Mouse (Mus musculus) spleen, adult 12 weeks (tissue): ENCODE measurements around the gene Msi2.

Experiments
- DNase-seq: peaks from one replicate; pipeline ENCODE4 v3.0.0; 2022; ENCODE audit warnings: low spot score

Msi2 gene

GRCm38 (mm10) chr11:88718050-88718765 is at the start of gene Msi2:
Gene Msi2, minus strand, starts transcription at chr11:88718513.
- peak; percentile 78 for DNase-seq

- no peak for DNase-seq
Measured at GRCm38 (mm10) chr11:88765635-88766034, 47.3 kb upstream of the Msi2 start.

- no peak for DNase-seq
Measured at GRCm38 (mm10) chr11:88763371-88763770, 45.1 kb upstream of the Msi2 start.

GRCm38 (mm10) chr11:88759501-88759900 is 41.2 kb upstream of the Msi2 start:
- DNase-seq: no peak

GRCm38 (mm10) chr11:88758402-88758801 is 40.1 kb upstream of the Msi2 start:
- no peak for DNase-seq

- no peak for DNase-seq
Measured at GRCm38 (mm10) chr11:88745306-88745705, 27.0 kb upstream of the Msi2 start.

GRCm38 (mm10) chr11:88739574-88740295 is 21.4 kb upstream of the Msi2 start:
- DNase-seq: no peak

- no peak for DNase-seq
Measured at GRCm38 (mm10) chr11:88729363-88729762, 11.1 kb upstream of the Msi2 start.

- peak; percentile 56 for DNase-seq
Measured at GRCm38 (mm10) chr11:88728508-88728890, 10.2 kb upstream of the Msi2 start.

GRCm38 (mm10) chr11:88727768-88728507 is 9.6 kb upstream of the Msi2 start:
- DNase-seq: no peak

- no peak for DNase-seq
Measured at GRCm38 (mm10) chr11:88721144-88721636, 2.9 kb upstream of the Msi2 start.

- DNase-seq: no peak
Measured at GRCm38 (mm10) chr11:88720261-88721143, 2.2 kb upstream of the Msi2 start.

GRCm38 (mm10) chr11:88719601-88720000 is 1.3 kb upstream of the Msi2 start:
- no peak for DNase-seq

- peak; percentile 39 for DNase-seq
Measured at GRCm38 (mm10) chr11:88718766-88719595, 668 bp upstream of the Msi2 start.

GRCm38 (mm10) chr11:88717644-88718049 is 666 bp downstream of the Msi2 start:
- no peak for DNase-seq

- no peak for DNase-seq
Measured at GRCm38 (mm10) chr11:88717016-88717643, 1.2 kb downstream of the Msi2 start.

GRCm38 (mm10) chr11:88716061-88716994 is 2.0 kb downstream of the Msi2 start:
- no peak for DNase-seq

GRCm38 (mm10) chr11:88715299-88715698 is 3.0 kb downstream of the Msi2 start:
- DNase-seq: no peak

- no peak for DNase-seq
Measured at GRCm38 (mm10) chr11:88714127-88714526, 4.2 kb downstream of the Msi2 start.
